Mouse (Mus musculus): ENCODE measurements at regions not wholly inside any gene's neighbourhood (a gene's known extent, or its start where the extent isn't known, plus 50 kb on each side); places are given as distances from the start of the nearest gene placed in this dataset.
"Not testable (repeated sequence)": the region's sequence is repeated elsewhere in the genome, so short reads cannot be mapped to it uniquely, and the experiment has no call there.

GRCm38 (mm10) chr13:6836351-6837074 is 187.9 kb upstream of the Pfkp start:
- 50% methylated on average over 6 of the region's 6 CpGs for WGBS
- TF ChIP-seq CTCF (IDR thresholded peaks at IDR 0.05; ENCODE audit: extremely low read depth, insufficient read length, insufficient replicate concordance, low read depth, low read length) (peak; percentile 29; the same call in 1 of the 2 replicates), POLR2A (IDR thresholded peaks at IDR 0.05; ENCODE audit: low read depth, low read length) (no peak)
- Histone ChIP-seq H3K27me3 (ENCODE audit: control insufficient read depth, insufficient read depth, low read length) (no peaks in the 10 kb centered on the region), H3K36me3 (ENCODE audit: control insufficient read depth, insufficient read depth, low read length) (no peaks in the 10 kb centered on the region), H3K4me3 (ENCODE audit: low read depth, low read length) (no peak overlapping the region), H3K4me1 (ENCODE audit: control insufficient read depth, insufficient read depth, insufficient read length, low read length) (no peaks in the 10 kb centered on the region), H3K27ac (ENCODE audit: insufficient read depth, low read depth, low read length) (no peak overlapping the region)

DNA sequence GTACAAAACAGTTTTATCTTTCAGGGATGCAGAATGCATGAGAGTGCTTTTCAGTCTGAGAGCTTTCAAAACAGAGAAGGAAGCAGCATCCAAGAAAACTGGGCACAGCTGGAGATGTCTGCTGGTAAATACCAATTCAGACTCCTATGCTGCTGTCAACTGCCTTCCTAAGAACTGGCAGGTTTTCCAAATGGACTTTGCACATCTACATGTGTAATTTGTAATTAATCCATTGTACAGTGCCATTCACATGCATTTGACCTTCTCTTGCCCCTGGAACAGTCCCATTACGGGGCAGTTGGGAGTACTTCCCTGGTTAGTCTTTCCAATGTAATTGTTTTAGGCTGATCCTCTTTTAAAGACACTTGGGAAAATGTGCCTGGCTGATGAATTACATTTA is 181.3 kb upstream of the Pfkp start:
- TF ChIP-seq POLR2A (IDR thresholded peaks at IDR 0.05; ENCODE audit: low read depth, low read length), result no peak
- no peaks in the 10 kb centered on the region for H3K27me3 ChIP-seq (ENCODE audit: control insufficient read depth, insufficient read depth, low read length)
- no peaks in the 10 kb centered on the region for H3K4me1 ChIP-seq (ENCODE audit: control insufficient read depth, insufficient read depth, insufficient read length, low read length)
- no peak overlapping the region for H3K4me3 ChIP-seq (ENCODE audit: low read depth, low read length)
- WGBS, result 36% methylated on average over 1 of the region's 1 CpGs
- H3K27ac ChIP-seq (ENCODE audit: insufficient read depth, low read depth, low read length), result no peak overlapping the region
- H3K36me3 ChIP-seq (ENCODE audit: control insufficient read depth, insufficient read depth, low read length), result no peaks in the 10 kb centered on the region

DNA sequence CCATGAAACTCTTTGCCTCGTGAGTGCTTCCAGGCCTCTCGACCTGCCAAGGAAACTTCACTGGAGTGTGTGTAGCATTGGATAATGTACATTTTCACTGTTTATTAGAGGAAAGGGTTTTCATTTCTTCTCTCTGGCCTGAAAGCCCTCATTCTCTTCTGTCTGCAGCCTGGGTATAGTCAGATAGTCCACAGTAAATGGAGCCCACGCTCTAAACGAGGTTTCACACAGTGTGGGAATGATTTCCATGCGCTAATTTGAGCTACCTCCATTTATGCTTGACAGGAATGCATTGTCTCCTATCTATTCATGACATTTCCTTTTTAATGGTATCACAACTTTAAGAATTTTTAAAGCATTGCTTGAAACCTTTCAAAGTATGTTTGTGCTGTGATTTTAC is 180.8 kb upstream of the Pfkp start:
- H3K27me3 ChIP-seq (ENCODE audit: control insufficient read depth, insufficient read depth, low read length), result no peaks in the 10 kb centered on the region
- no peaks in the 10 kb centered on the region for H3K4me1 ChIP-seq (ENCODE audit: control insufficient read depth, insufficient read depth, insufficient read length, low read length)
- TF ChIP-seq POLR2A (IDR thresholded peaks at IDR 0.05; ENCODE audit: low read depth, low read length) (no peak), CTCF (IDR thresholded peaks at IDR 0.05; ENCODE audit: extremely low read depth, insufficient read length, insufficient replicate concordance, low read depth, low read length) (no peak)
- 84% methylated on average over 5 of the region's 5 CpGs for WGBS
- no peak overlapping the region for H3K27ac ChIP-seq (ENCODE audit: insufficient read depth, low read depth, low read length)
- no peak overlapping the region for H3K4me3 ChIP-seq (ENCODE audit: low read depth, low read length)
- no peaks in the 10 kb centered on the region for H3K36me3 ChIP-seq (ENCODE audit: control insufficient read depth, insufficient read depth, low read length)

- not testable (repeated sequence) for H3K27ac ChIP-seq (ENCODE audit: insufficient read depth, low read depth, low read length); H3K4me3 ChIP-seq (ENCODE audit: low read depth, low read length); H3K4me1 ChIP-seq (ENCODE audit: control insufficient read depth, insufficient read depth, insufficient read length, low read length); H3K36me3 ChIP-seq (ENCODE audit: control insufficient read depth, insufficient read depth, low read length); H3K27me3 ChIP-seq (ENCODE audit: control insufficient read depth, insufficient read depth, low read length)
- WGBS, result 75% methylated on average over 8 of the region's 8 CpGs
Measured at GRCm38 (mm10) chr13:6828601-6829330, 180.2 kb upstream of the Pfkp start.

DNA sequence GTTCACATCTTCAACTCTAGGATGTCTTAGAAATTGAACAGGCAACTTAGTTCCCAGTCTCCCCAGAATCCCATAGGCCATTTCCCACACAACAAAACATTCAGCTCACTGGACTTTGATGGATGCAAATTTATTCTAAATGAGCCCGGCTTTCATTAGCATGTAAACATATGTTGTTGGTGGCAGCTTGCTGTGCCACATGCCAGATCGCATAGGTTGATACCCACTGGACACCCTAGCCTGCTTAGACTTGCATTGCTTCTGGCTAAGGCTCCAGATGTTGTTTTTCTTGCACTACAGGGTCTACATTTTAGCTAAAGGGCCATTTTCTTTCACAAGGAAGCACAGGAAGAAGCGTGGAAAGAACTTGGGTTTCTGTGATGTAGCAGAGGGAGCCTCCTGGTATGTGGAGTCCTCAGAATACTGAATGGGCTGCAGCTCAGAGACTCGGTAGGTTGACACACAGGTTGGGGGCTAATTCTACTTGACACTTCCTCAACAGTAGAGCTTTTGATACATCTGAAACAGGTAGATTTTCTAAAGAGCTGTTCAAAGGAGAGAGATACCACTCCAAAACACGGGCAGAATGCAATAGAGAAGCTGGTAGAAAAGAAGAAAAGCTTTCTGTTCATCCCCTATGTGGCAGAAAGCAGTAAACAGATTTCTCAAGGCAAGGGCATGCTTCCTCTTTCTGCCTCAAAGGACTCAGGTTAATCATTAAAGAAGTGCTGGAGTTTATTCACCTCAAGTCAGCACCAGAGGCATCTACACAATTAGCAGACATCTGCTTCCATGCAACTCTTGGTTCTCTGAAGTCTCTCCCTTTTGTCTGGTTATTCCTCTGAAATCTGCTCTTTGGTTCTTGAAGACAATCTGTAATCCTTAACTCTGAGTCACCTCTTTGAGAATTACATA is 153.9 kb upstream of the Pfkp start:
- WGBS, result 52% methylated on average over 5 of the region's 5 CpGs
- H3K4me3 ChIP-seq (ENCODE audit: low read depth, low read length), result no peak overlapping the region
- H3K36me3 ChIP-seq (ENCODE audit: control insufficient read depth, insufficient read depth, low read length), result no peaks in the 10 kb centered on the region
- no peak overlapping the region for H3K27ac ChIP-seq (ENCODE audit: insufficient read depth, low read depth, low read length)
- no peaks in the 10 kb centered on the region for H3K4me1 ChIP-seq (ENCODE audit: control insufficient read depth, insufficient read depth, insufficient read length, low read length)
- TF ChIP-seq POLR2A (IDR thresholded peaks at IDR 0.05; ENCODE audit: low read depth, low read length), result no peak
- no peak for TF ChIP-seq CTCF (IDR thresholded peaks at IDR 0.05; ENCODE audit: extremely low read depth, insufficient read length, insufficient replicate concordance, low read depth, low read length)
- no peaks in the 10 kb centered on the region for H3K27me3 ChIP-seq (ENCODE audit: control insufficient read depth, insufficient read depth, low read length)

DNA sequence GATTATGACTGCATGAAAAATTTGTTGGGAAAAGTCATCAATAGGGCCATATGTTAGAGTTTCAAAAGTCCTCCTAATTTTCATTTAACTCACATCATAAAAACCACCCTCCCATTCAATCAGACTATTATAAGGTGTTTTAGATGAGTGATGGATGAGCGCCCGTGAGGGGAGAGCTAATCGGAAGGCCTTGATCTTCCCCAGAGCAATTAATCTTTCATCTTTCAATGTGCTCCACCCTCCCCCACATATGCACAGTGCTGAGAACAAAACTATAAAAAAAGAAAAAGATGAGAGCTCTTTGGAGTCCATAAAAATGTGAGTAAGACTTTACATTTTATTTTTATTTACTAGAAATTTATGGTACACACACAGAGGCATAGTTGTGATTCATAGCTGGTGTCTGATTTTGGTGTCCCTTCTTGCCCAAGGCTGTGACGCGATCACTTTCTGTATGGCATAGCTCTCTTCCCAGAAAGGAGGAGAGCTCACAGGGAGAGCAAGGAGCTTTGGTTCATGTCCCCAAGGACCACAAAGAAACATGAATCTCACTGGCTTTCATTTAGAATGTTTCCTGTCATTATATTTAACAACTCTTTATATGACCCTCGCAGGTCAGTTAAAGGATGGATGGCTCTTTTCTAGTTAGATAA is 119.5 kb upstream of the Pfkp start:
- H3K36me3 ChIP-seq (ENCODE audit: control insufficient read depth, insufficient read depth, low read length), result no peaks in the 10 kb centered on the region
- H3K4me3 ChIP-seq (ENCODE audit: low read depth, low read length), result no peak overlapping the region
- no peaks in the 10 kb centered on the region for H3K4me1 ChIP-seq (ENCODE audit: control insufficient read depth, insufficient read depth, insufficient read length, low read length)
- TF ChIP-seq POLR2A (IDR thresholded peaks at IDR 0.05; ENCODE audit: low read depth, low read length) (no peak), CTCF (IDR thresholded peaks at IDR 0.05; ENCODE audit: extremely low read depth, insufficient read length, insufficient replicate concordance, low read depth, low read length) (no peak)
- no peaks in the 10 kb centered on the region for H3K27me3 ChIP-seq (ENCODE audit: control insufficient read depth, insufficient read depth, low read length)
- 72% methylated on average over 6 of the region's 6 CpGs for WGBS
- H3K27ac ChIP-seq (ENCODE audit: insufficient read depth, low read depth, low read length), result no peak overlapping the region
